Mouse (Mus musculus): ENCODE results near the gene Sept11. TPM values are rescaled to one million over a fixed set of nuclear protein-coding genes. Genes with fewer than 3 reads are reported as not detected.

Gene Sept11
- polyA plus RNA-seq, 1 experiment, result 428 TPM

DNA sequence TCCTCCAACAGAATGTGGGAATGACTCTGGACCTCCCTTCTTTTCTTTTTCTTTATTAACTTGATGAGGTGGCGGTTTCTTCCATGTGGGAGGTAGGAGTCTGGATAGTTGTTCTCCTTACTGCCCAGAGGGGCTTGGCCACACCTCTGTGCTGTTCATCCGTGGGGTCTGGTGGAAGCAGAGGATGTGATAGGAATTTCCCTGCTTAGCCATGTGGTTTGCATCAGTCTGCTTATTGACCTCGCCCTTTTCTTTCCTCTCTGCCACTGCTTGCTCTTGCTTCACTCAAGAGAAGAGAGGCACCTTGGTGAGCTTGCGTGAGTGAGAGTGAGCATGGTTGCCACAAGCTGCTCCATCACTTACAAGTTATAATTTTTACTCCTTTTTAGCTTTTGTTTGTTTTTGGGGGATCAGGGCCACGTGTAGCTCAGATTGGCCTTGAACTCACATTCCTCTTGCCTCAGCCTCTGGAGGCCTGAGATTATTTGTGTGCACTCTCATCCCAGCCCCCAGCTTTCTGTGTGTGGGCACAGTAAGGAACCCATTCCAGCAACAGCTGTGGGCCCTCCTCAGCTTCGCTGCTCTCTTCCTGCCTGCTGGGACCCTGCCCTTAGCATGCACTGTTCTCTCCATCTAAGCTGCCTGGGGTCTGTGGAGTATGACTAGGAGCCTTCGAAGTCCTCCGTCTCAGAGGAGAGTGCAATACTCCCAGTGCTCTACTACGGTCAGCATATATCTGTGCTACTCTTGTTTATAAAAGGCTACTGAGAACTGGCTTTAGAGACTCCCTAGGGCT is 31.0 kb downstream of the Sept11 start:
- H3K4me1 ChIP-seq (ENCODE audit: control insufficient read depth, insufficient read depth, low read length), result peaks cover 56% of the 10 kb centered on the region
- no peak for TF ChIP-seq POLR2A (IDR thresholded peaks at IDR 0.05; ENCODE audit: low read depth, low read length)
- TF ChIP-seq CTCF (IDR thresholded peaks at IDR 0.05; ENCODE audit: borderline replicate concordance, insufficient read depth, low read length), result no peak
- H3K27ac ChIP-seq (ENCODE audit: insufficient read depth, low read length), result peak overlapping the region; percentile 78
- H3K4me3 ChIP-seq (ENCODE audit: insufficient read depth, low read length), result no peak overlapping the region

DNA sequence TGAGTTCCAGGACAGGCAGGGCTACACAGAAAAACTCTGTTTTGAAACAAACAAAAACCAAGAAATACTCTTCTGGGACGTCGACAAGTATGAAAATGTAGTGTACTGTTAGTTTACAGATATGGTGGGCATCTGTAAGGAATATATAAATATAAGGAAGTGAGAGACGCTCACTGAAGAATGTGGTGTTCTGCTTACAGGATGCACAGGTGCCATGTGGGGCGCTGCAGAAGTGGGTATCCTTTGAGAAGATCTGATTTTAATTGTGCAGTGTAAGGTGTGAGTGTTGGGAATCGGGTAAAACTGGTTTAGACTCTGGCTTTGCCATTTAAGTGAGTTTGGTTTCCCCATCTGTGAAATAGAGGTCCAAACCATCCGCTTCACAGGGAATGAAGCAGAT is 32.1 kb downstream of the Sept11 start:
- H3K27ac ChIP-seq (ENCODE audit: insufficient read depth, low read length), result peak overlapping the region; percentile 86
- peaks cover 54% of the 10 kb centered on the region for H3K4me1 ChIP-seq (ENCODE audit: control insufficient read depth, insufficient read depth, low read length)
- TF ChIP-seq CTCF (IDR thresholded peaks at IDR 0.05; ENCODE audit: borderline replicate concordance, insufficient read depth, low read length) (no peak), POLR2A (IDR thresholded peaks at IDR 0.05; ENCODE audit: low read depth, low read length) (no peak)
- H3K4me3 ChIP-seq (ENCODE audit: insufficient read depth, low read length), result no peak overlapping the region

DNA sequence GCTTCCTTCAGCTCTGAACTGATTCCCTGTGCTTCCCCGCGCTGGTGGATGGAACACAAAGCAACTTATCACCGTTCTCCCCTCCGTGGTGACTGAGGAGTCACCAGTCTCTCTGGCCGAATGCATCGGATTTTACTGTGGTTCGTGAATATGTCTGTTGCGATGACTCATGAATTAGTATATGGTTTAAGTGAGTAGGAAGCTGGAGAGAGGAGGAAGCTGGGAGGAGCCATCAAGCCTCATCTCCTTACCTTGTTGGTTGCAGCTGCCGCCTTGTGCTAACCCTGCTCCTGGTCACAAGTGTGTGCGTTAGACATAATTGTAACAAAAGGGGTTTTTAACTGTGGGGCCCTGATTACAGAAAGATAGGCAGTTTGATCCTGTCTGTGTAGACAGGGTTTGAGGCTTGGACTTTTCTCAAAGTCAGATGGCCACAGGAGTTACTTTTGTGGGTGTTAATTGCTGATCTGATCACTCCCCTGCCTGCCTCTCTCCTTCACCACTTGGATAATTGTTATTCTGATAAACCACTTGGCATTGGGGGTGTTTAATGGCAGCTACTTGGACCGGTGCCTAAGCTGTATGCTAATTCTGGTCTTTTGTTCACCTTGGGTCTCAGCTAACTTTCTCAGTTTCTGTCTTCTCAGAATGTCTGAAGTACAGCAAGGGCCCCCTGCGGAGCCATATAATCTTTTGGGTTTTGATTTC is 33.1 kb downstream of the Sept11 start:
- TF ChIP-seq CTCF (IDR thresholded peaks at IDR 0.05; ENCODE audit: borderline replicate concordance, insufficient read depth, low read length) (no peak), POLR2A (IDR thresholded peaks at IDR 0.05; ENCODE audit: low read depth, low read length) (peak; percentile 38; the same call in 1 of the 2 replicates)
- peak overlapping the region; percentile 86 for H3K27ac ChIP-seq (ENCODE audit: insufficient read depth, low read length)
- no peak overlapping the region for H3K4me3 ChIP-seq (ENCODE audit: insufficient read depth, low read length)
- H3K4me1 ChIP-seq (ENCODE audit: control insufficient read depth, insufficient read depth, low read length), result peaks cover 51% of the 10 kb centered on the region

DNA sequence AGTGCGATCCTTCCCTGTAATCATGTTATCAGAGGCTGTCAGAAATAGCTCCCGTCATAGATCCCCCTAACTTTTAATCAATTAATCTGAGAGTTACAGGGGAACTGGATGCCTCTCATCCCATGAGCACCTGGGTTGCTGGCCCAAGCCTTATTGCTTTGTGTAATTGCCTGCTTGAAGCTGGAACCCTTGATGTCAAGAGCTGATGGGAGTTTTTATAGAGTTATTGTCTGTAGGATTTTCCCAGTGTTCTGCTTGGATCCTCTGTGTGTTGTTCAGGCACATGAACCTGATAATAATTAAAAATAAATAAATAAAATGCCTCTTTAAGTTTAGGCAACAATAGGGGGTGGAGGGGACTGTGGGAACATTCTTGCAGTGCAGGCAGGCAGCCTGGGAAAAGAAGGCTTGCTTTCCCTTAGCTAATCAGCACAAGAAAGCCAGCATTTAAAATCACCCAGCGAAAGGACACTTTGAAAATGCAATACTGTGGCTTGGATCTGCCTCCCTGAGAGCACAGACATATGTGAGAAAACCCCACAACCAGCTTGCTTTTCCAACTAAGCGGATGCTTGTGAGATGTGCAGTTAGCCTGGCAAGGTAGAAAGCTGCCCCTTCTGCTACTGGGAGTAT is 33.8 kb downstream of the Sept11 start:
- TF ChIP-seq CTCF (IDR thresholded peaks at IDR 0.05; ENCODE audit: borderline replicate concordance, insufficient read depth, low read length) (no peak), POLR2A (IDR thresholded peaks at IDR 0.05; ENCODE audit: low read depth, low read length) (no peak)
- peaks cover 53% of the 10 kb centered on the region for H3K4me1 ChIP-seq (ENCODE audit: control insufficient read depth, insufficient read depth, low read length)
- H3K27ac ChIP-seq (ENCODE audit: insufficient read depth, low read length), result peak overlapping the region; percentile 86
- no peak overlapping the region for H3K4me3 ChIP-seq (ENCODE audit: insufficient read depth, low read length)

DNA sequence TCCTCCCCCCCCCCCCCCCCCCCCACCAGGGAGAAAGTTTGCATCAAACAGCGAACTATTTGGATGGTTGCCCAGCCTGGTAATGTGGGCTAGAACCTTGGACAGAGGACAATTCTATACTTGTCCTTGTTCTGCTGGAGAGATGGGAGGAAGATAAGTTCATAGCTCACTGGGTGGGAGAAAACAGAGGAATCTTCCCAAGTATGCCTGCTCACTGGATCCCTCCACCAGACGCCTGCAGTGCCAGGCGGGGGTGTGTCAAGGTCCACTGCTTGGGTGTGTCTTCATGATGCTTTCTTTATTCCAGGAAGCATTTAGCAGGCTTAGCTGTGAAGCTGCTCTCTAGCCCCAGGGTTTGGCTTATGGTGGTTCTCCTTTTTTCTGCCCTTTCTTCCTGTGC is 34.5 kb downstream of the Sept11 start:
- peaks cover 56% of the 10 kb centered on the region for H3K4me1 ChIP-seq (ENCODE audit: control insufficient read depth, insufficient read depth, low read length)
- H3K27ac ChIP-seq (ENCODE audit: insufficient read depth, low read length), result peak overlapping the region; percentile 89
- TF ChIP-seq CTCF (IDR thresholded peaks at IDR 0.05; ENCODE audit: borderline replicate concordance, insufficient read depth, low read length), result no peak
- no peak overlapping the region for H3K4me3 ChIP-seq (ENCODE audit: insufficient read depth, low read length)

DNA sequence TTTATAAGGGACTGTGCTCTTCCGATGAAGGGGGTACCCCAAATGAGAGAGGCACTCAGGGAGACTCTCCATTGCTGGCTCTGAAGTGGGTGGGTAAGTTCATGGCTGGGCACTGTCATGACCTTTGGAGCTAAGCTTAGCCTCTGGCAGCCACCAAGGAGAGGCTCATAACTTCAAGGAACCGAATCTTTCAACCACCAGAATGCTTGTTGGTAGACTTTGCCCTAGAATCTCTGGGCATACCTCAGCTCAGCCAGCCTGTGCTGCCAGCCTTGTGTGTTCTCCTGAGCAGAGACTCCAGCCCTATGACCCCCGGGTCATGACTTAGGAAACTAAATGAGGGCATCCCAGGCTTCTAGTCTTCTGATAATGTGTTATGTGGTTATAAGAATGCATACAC is 35.5 kb downstream of the Sept11 start:
- Histone ChIP-seq H3K4me3 (ENCODE audit: insufficient read depth, low read length) (no peak overlapping the region), H3K4me1 (ENCODE audit: control insufficient read depth, insufficient read depth, low read length) (peaks cover 61% of the 10 kb centered on the region), H3K27ac (ENCODE audit: insufficient read depth, low read length) (peak overlapping the region; percentile 89)
- TF ChIP-seq POLR2A (IDR thresholded peaks at IDR 0.05; ENCODE audit: low read depth, low read length), result no peak
- no peak for TF ChIP-seq CTCF (IDR thresholded peaks at IDR 0.05; ENCODE audit: borderline replicate concordance, insufficient read depth, low read length)

DNA sequence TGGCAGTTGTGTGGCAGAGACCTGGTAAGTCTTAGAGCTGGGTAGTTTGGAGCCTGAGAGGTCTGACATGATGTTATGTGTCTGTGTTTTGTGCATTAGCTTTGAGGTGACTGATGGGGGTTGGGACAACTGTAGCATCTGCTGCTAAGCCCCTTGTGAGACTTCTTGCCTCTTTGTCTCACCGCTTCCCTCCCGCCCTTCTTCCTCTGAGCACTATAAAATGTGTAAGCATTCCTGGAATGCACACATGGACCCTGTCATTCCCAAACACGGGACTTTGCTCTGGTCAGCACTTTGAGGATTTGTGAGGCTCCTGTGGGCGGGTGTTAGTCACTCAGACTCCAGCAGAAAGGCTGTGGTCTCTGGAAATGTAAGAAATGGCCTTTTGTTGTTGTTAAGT is 36.7 kb downstream of the Sept11 start:
- Histone ChIP-seq H3K4me1 (ENCODE audit: control insufficient read depth, insufficient read depth, low read length) (peaks cover 53% of the 10 kb centered on the region), H3K4me3 (ENCODE audit: insufficient read depth, low read length) (no peak overlapping the region), H3K27ac (ENCODE audit: insufficient read depth, low read length) (peak overlapping the region; percentile 98)
- TF ChIP-seq CTCF (IDR thresholded peaks at IDR 0.05; ENCODE audit: borderline replicate concordance, insufficient read depth, low read length) (no peak), POLR2A (IDR thresholded peaks at IDR 0.05; ENCODE audit: low read depth, low read length) (peak; percentile 29; the same call in 1 of the 2 replicates)

DNA sequence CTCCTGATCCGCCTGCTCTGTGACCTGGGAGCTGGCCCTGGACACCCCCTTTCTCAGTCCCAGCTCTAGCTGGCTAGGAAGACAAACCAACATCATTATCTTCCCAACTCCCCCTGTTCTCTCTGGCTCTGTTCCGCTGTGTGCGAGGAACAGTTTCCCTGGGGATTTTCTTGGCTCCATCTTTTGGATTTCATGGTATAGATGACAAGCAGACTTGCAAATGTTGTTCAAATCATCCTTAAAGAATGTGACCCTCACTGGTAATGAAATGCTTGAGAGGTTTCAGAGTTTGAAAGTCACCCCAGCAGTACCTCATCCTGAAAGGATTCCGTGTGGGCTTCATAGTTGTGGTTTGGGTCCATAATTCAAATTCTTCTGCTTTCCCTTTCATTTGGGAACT is 38.2 kb downstream of the Sept11 start:
- H3K4me1 ChIP-seq (ENCODE audit: control insufficient read depth, insufficient read depth, low read length), result peaks cover 50% of the 10 kb centered on the region
- H3K4me3 ChIP-seq (ENCODE audit: insufficient read depth, low read length), result no peak overlapping the region
- TF ChIP-seq CTCF (IDR thresholded peaks at IDR 0.05; ENCODE audit: borderline replicate concordance, insufficient read depth, low read length) (no peak), POLR2A (IDR thresholded peaks at IDR 0.05; ENCODE audit: low read depth, low read length) (no peak)
- peak overlapping the region; percentile 98 for H3K27ac ChIP-seq (ENCODE audit: insufficient read depth, low read length)

DNA sequence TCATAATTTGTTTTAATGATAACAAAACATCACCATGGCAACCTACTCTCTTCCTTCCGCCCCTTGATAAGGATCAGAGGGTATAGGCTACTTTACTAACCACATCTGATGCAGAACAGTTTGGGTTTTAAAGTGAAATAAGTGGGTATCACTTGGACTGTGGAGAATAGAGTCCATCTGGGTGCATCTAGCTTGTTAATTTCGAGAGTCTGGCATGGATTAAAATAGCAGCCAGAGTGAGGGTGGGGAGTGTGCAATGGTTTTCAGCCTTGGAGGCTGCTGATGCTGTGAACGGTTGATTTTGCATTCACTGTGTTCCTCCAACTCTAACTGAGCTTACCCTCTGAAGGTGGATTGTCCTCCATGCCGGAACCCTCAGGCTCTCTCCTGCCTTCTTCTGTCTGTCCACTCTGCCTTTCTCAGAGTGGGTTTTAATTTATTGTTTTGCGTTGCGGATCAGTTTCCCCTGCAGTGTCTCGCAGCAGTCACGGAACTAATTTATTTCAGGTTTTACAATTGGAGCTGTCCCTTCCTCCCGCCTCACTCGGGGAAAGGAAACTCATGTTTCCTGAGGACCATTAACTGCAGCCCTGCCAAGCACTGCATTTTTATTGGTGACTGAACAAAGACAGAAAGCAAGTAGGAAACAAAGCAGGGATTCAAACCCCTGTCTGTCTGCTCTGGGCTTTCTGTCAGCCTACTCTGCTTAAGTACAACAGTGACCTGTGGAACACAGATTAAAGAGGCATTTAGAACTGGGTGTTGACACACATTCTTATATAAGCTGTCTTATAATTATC is 40.4 kb downstream of the Sept11 start:
- Histone ChIP-seq H3K4me3 (ENCODE audit: insufficient read depth, low read length) (no peak overlapping the region), H3K4me1 (ENCODE audit: control insufficient read depth, insufficient read depth, low read length) (peaks cover 40% of the 10 kb centered on the region), H3K27ac (ENCODE audit: insufficient read depth, low read length) (peak overlapping the region; percentile 98)
- TF ChIP-seq POLR2A (IDR thresholded peaks at IDR 0.05; ENCODE audit: low read depth, low read length) (no peak), CTCF (IDR thresholded peaks at IDR 0.05; ENCODE audit: borderline replicate concordance, insufficient read depth, low read length) (no peak)

Measured in embryonic fibroblast, embryonic 13.5 days (primary cell).